Mouse (Mus musculus): ENCODE data around the gene Trim65. TPM values are rescaled to one million over a fixed set of nuclear protein-coding genes. Genes with fewer than 3 reads are reported as not detected.

The Trim65 gene
- 4.0 and 4.6 TPM in 2 replicates for total RNA-seq (2015; ENCODE audit: low replicate concordance)
- total RNA-seq (2017; ENCODE audit: low replicate concordance) = 0.30 and 1.4 TPM in 2 replicates

DNA sequence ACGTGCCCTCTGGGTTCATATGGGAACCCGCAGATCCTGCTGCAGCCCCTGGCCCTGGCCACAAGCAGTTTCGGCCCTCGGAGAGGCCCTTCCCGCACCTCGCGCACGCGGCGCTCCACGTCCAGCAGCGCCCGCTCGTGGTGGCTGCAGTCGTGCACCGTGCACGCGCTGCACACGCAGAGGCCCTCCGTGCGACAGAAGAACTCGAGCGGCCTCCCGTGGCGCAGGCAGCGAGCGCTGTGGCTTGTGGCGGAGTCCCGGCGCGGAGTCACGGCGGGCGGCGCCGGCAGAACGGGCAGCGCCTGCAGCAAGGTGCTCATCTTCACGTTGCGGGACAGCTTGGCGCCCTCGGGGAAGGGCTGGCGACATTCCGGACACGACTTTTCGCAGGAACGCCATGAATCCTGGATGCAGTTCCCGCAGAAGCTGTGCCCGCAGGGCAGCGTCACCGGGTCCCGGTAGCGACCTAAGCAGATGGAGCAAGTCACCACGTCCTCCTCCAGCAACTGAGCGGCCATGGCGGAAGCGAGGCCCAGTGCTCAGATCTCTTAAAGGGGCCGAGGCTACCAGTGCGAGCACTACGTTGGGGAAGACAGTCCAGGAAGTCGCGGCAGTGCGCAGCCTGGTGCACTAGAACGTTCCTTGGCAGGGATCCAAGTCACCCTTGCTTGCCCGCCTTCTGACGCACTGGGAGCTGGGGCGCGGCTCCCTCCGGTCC, at the start of gene Trim65:
TSS of gene Trim65 (minus strand) at position 641 of the 718 bp plus-strand sequence.
- ATAC-seq (replicated peaks; ENCODE audit: low FRiP score, poor library complexity, severe bottlenecking) = peak; percentile 81

DNA sequence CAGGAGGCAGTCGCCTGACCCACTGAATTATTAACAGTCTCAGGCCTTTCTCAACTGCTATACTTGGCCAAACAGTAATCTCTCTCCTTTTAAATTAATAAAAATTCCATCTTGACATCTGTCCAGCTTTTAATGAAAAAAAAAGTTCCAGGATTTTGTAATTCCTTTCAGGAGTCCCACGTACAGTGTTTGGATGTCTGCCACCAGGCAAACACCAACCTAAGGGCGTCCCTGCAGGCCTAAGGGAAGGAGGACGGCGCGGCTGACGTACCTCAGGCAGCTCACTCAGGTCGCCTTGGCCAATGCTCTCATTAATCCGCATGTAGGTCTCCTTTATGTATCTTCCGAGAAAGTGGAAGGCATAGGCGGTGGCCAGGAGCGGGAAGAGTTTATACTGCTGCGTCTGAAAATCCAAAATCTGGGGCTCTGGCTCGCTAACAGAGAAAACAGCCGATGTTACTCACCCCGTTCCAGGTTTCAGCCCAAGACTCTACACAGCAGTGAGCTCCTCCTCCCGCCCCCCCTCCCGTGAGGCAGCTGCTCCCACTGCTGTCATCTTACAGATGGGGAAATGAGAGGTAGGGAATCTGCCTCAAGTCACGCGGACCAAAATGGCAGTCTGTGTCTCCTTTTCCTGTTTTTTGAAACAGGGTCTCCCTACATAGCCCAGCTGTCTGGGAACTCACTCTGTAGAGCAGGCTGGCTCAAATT, 47.6 kb upstream of the Trim65 start:
- ATAC-seq (replicated peaks; ENCODE audit: low FRiP score, poor library complexity, severe bottlenecking) = no peak

DNA sequence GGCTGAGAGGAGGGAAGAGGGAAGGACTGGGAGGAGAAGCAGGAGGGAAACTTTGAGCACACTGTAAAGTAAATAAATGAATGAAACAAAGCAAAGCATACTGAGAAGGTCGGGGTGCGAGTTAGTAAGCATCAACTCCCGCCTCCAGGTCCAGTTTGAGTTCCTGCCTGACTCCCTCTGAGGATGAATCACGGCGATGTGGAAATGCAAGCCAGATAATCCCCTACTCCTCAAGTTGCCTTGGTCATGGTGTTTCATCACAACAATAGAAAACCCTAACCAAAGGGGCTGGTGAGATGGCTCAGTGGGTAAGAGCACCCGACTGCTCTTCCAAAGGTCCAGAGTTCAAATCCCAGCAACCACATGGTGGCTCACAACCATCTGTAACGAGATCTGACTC, 45.1 kb upstream of the Trim65 start:
- ATAC-seq (replicated peaks; ENCODE audit: low FRiP score, poor library complexity, severe bottlenecking) = no peak

DNA sequence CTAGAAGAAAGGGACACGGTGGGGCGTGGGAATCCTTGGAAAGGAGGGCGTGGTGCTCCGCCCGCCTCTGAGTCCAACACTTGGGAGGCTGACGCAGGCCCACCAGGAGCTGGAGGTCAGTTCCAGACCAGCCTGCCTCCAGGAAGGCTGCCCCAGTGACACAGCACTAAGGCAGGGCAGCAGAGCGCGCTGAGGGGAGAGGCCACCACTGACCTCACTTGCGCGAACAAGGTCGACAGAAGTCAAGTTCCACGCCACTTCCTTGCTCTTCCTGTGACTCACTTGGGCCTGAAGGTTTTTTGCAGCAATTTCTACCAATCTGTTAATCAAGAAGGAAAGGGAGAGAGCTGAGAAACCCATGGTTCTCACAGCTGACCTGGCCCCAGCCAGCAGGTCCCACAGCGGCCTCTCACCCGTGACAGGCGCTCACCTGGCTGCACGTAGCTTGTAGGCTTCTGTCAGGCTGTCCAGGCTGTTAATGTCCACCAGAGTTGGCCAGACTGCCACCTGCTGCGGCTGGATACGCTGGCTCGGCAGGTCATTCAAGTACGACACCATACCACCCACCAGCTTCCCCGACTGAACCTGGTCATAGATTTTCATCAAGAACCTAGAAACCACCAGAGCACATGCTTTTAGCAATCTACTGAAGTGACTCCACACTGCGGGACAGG, 44.0 kb upstream of the Trim65 start:
- no peak for ATAC-seq (replicated peaks; ENCODE audit: low FRiP score, poor library complexity, severe bottlenecking)

DNA sequence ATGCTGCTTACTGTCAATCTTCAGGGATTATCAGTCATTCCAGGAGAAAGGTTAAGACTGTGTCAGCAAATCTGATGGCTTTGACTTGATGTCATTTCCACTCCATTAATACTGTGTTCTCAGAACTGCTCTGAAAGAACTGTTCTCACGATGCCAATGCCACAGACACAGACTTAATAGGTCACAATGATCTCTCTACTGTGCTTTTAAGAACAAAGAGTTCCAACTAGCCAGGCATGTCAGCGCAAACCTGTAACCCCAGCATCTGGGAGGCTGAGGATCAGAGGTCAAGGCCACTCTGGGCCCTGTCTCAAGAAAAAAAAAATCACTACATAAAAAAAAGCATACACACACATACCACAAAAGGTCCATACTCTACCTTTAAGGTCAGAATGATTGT, 41.0 kb upstream of the Trim65 start:
- no peak for ATAC-seq (replicated peaks; ENCODE audit: low FRiP score, poor library complexity, severe bottlenecking)

DNA sequence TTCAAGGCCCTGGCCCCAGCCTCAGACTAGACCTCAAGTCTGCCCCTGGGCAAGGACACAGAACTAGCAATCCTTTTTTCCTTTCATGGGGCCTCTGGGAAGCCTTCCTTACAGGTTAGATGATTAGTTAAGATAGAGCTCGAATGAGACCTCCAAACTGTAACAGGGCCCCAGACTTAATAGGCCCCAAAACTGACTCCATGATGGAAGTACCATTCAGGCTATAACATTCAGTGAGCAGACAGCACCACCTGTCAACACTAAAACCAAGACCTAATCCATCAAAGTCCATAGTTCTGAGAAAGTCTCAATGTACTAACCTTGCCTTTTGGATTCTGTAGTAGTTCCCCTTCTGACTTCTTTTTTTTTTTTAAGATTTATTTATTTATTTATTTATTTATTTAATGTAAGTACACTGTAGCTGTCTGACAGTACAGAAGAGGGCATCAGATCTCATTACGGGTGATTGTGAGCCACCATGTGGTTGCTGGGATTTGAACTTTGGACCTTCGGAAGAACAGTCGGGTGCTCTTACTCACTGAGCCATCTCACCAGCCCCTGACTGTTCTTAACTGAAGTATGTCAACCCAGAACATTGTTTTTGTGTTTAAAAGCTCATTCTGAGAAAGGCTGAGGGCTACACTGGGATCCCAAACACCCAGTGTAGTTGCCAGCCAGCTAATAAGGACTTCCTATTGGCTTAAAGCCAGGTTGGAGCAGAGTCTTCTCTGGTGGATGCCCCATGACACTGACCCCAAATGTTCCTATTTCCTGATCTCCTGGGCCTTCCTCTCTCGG, 39.3 kb upstream of the Trim65 start:
- ATAC-seq (replicated peaks; ENCODE audit: low FRiP score, poor library complexity, severe bottlenecking) = no peak

DNA sequence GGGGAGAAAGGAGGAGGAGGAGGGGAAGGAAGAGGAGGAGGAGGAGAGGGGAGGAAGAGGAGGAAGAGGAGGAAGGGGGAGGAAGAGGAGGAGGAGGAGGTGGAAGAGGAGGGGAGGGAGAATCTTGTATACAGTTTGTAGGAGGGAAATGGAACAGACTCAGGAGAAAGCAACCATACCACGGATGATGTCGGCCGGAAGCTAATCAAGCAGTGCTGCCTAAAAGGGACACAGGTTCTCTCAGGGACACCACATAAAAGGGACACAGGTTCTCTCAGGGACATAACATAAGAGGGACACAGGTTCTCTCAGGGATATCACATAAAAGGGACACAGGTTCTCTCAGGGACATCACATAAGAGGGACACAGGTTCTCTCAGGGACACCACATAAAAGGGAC, 38.3 kb upstream of the Trim65 start:
- no peak for ATAC-seq (replicated peaks; ENCODE audit: low FRiP score, poor library complexity, severe bottlenecking)

DNA sequence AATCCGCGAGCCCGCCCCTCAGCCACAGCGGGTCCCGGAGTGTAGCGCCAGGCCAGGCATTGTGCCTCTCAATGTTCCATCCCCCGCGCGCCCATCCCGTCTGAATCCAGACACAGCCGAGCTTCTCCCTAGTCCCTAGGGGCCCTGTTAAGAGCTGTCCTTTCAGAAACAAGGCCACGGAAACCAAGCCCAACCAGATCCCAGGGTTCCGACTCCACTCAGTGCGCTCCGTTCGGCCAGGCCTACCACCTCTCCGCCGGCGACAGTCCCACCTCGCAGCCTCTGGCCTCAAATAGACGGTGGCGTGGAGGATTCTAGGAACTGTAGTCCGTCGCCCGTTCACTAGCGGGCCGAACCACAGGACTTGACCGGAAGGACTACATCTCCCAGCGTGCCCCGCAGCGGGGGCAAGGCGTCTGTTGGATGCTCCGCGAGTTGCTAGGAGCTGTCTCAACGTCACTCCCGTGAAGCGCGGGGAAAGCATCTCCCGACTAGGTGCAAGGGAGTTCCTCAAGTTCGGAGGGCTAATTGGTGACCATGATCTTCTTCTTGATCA, 37.0 kb upstream of the Trim65 start, which contains the start of gene Fbf1:
TSS of gene Fbf1 (minus strand) at position 283 of the 556 bp plus-strand sequence.
- ATAC-seq (replicated peaks; ENCODE audit: low FRiP score, poor library complexity, severe bottlenecking) = peak; percentile 99

DNA sequence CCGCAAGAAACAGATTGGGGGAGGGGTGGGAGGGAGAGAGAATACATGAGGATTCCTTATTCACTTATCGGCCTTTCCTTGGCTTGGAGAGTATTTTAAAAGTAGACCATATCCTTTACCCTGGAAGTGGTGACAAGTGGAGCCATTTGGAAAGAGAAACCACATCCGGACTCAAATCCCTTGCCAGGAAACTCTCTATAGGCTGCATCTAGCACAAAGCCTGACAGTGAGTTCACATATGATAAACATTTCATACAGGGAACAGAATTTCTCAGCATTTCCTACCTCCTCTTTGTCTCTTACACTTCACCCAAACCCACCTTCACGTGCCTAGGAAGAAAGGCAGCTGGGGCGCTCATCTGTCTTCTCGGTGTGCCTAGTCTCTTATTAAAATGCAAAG, 36.3 kb upstream of the Trim65 start:
- ATAC-seq (replicated peaks; ENCODE audit: low FRiP score, poor library complexity, severe bottlenecking) = peak; percentile 12

DNA sequence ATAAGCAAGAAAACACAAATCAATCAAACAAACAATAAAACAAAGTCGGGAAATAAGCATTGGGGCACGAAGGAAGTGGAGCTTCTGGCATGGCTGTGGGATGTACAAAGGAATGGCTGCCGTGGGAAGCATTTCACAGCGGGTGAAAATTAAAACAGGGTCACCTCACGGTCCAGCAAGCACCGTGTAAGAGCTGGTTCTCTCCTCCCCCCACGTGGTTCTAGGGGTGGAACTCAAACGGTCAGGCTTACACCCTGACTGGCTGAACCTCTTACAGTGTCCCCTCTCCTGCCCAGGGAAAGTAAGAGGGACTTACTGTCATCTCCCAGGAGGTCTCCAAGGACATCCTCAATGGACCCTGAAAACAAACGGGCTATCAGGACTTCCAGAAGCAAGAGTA, 32.1 kb upstream of the Trim65 start:
- no peak for ATAC-seq (replicated peaks; ENCODE audit: low FRiP score, poor library complexity, severe bottlenecking)

DNA sequence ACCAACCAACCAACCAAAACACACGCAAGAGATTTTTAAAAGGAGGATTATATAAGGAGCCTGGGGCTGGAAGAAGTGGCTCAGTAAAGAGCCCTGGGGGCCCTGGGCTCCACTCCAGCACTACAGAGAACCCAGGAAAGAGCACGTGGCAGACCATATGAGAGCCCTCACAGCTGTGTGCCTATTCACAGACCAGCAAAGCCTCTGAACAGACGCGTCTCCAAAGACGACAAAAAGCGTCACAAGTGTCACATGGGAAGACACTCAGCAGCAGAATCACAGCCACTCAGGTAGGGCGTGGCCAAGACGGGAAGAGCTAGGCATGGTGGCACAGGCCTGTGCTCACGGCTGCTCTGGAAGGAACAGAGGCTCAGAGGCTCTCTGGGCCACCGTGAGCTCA, 31.2 kb upstream of the Trim65 start:
- no peak for ATAC-seq (replicated peaks; ENCODE audit: low FRiP score, poor library complexity, severe bottlenecking)

DNA sequence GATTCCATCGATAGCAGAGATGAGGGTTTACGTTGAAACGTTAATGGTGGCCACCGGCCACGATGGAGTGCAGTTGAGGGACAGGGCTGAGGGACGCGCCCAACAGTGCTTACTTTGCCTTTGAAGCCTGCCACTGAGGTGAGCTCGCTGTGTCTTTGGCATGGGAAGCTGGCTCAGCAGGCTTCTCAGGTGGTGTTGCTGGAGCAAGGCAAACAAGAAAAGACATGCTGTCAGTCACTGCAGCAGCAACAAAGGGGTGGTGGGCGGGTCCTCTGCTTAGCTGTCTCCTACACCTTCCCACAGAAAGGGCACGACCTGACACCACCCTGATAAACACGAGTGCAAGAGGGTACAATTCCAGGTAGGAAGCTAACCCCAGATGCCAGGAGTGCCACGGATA, 30.4 kb upstream of the Trim65 start:
- ATAC-seq (replicated peaks; ENCODE audit: low FRiP score, poor library complexity, severe bottlenecking) = no peak

DNA sequence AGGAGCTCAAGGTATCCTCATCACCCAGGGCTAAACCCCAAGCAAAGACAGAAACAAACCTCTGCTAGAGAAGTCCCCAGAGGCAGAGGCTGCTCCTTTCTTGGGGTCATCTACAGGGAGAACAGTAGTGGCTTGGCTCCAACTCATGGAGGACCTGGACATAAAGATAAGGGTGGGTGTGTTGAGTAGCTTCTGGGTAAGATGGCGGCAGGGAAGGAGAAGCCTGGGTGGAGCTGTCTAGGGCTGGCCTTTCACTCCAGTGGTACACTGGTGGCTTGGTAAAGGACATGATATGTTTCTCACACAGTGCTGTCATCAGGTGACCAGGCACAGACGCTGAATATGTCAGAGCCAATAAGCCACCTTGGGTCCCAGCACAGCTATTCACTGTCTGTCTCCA, 20.0 kb upstream of the Trim65 start:
- ATAC-seq (replicated peaks; ENCODE audit: low FRiP score, poor library complexity, severe bottlenecking) = peak; percentile 83

DNA sequence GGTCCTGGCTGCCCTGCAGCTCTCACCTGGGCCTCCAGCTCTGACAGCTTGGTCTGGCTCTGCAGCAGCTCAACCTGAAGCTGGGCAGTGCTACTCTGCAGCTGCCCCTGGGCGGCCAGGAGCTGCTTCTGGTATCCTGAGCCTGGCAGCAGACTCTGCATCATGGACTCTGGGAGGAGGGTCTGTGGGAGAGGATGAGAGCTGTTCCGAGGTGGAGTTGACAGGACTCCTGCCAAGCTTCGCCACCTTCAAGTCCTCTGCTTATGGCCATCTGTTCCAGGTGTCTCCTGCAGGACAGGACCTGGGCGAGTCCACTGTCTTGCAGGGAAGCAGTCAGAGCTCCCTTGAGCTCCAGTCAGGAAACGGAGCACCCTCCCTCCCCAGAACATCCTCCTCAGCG, 18.4 kb upstream of the Trim65 start:
- no peak for ATAC-seq (replicated peaks; ENCODE audit: low FRiP score, poor library complexity, severe bottlenecking)

DNA sequence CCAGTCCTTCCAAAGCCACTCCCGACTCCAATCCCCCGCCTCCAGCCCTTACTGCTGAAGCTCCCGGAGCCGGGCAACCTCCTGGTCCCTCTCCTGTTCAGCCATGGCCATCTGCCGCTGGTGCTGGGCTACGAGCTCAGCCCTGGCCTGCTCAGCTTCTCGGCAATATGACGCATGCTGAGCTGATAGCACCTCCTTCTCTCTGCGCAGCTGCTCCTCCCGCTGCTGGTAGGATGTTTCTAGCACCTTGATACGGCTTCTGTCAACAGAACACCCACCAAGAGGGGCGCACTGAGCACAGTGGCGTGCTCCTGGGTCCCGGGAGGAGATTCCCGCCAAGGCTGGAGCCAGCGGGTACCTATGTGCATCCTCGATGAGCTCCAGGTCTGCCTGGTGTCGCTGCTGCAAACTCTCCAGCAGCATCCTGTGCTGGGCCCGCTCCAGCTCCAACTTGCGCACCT, 17.9 kb upstream of the Trim65 start:
- no peak for ATAC-seq (replicated peaks; ENCODE audit: low FRiP score, poor library complexity, severe bottlenecking)

DNA sequence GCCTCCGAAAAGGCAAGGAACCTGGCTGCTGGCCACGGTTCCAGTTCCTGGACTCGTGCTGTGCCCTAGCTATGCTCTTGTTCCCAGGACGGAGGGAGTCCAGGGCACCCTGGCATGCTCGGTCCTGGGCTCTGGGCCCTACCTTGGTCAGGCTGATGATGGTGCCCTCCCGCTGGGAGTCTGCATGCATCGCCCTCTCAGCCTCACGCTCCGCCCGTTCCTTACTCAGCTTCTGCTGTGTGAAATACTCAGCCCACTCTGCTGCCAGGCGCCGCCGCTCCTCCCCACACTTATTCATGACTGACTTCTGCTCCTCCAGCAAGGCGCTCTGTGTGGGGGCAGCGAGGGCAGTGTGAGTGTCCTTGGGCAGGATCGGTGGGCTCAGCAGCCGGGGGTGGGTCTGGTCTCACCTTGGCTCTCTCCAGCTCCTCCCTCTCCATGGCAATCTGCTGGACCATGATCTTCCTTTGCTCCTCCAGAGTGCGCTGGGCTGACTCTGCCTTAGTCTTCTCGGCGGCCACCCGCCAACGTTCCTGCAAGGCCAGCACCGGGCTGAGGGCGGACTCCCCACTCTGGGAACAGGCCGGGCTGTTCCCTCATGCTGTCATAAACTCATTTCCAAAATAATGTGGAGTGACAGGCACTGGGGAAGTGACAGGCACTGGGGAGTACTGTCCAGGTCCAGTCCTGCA, 15.5 kb upstream of the Trim65 start:
- no peak for ATAC-seq (replicated peaks; ENCODE audit: low FRiP score, poor library complexity, severe bottlenecking)

DNA sequence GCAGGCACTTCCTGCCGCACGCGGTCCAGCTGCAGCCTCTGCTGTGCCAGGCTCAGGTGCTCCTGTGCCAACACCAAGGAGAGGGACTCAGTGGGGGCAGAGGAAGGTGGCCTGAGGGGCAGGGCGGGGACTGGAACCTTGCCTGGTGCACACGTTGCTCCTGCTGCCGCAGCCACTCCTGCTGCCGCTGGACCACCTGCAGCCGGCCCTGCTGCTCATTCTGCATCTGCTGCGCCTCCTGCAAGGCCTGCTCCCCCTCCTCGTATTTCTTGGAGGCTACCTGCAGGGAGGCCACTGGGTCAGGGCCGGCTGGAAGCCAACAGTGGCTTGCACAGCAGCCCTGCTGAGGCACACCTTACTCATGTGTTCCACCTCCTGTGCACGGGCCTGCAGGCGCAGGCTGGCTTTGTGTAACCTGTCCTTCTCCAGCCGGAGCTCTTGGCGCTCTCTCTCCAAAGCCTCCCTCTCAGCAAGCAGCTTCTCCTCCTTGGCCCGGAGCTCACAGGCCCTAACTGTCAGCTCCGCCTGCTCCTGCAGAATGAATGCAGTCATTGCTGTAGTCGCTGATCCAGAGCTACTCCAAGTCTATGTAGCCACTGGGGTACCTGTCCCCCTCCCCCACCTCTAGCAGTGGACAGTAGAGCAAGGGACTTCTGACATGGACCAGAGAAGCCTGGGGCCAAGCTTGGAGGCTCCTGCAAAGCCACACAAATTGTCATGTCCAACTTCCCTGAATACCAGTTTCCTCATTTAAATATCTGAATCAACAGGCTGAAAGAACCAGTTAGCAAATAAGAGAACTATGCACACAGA, 14.8 kb upstream of the Trim65 start:
- no peak for ATAC-seq (replicated peaks; ENCODE audit: low FRiP score, poor library complexity, severe bottlenecking)

DNA sequence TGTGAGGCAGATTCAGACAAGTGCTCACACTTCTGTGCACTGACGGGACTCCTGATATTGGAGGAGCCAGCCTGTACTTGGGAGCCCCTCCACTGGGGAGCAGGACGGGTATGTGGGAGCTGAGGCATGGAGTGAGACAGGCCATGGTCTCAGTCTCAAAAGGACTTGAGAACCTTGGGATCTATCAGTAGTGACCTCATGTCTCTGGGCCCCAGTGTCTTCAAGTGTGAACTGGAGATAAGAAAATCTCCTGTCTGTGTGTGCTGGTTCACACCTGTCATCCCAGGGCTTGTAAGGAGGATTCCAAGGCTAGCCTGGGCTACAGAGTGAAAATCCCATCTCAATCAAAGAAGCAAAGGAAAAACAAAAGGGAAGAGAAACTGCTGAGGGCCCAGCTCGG, 12.5 kb upstream of the Trim65 start:
- peak; percentile 27 for ATAC-seq (replicated peaks; ENCODE audit: low FRiP score, poor library complexity, severe bottlenecking)

All from erythroid progenitor cell, adult 5-6 weeks (primary cell).